Mouse (Mus musculus) large intestine, adult 2 months (tissue): ENCODE measurements around the gene Slc36a4. TPM values are rescaled to one million over a fixed set of nuclear protein-coding genes. Genes with fewer than 3 reads are reported as not detected.

Experiments
- DNase-seq: peaks from one replicate; pipeline ENCODE4 v3.0.0-alpha.2; 2012; ENCODE audit warnings: low read depth, low spot score
- WGBS: fragments of 180-500 bp; shearing (Covaris S2); methylation state at CpG from one replicate; pipeline ENCODE4 v1.1.7; 2018; 5-methylcytosine and 5-hydroxymethylcytosine counted together
- polyA plus RNA-seq: library from polyadenylated mRNA; depleted of rRNA; stranded (reverse); fragments of >200 nt; gene quantifications from 2 replicates; pipeline ENCODE4 v1.2.3, GENCODE M21; 2012

The Slc36a4 gene
- polyA plus RNA-seq, 1 experiment, result 2.1 TPM

- no peak for DNase-seq
- 89% methylated on average over 8 of the region's 8 CpGs for WGBS
These were observed 11.0 kb downstream of the Slc36a4 start for GRCm38 (mm10) chr9:15720556-15720955.

DNA sequence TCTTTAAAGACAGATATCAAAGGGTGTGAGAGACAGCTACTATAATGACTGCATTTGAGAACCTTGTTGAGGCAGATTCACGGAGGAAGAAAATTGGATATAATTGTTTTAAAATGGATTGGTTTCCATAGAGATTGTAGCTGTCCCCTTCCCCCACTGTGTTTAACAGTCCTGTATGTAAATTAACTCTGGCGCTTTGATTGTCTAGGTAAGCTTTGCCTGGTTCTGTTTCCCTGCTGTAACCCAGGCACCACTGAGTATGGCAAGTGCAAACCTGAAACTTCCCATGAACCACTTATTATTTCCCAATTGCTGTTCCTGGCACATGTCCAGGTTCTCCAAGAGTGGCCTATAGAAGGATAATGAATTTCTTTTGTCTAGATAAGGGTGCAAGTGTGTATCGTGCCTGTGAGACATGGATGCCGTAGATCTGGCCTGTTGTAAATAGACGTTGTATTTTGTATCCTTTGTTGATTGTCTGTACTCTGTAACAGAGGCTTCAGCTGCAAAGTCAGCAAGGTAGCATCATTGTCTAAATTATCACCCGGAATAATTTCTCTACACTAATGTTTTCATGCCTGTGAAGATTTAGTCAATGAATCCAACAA lies 11.8 kb downstream of the Slc36a4 start:
- 79% methylated on average over 6 of the region's 6 CpGs for WGBS
- DNase-seq, result no peak

GRCm38 (mm10) chr9:15722506-15722905 lies 13.0 kb downstream of the Slc36a4 start:
- 78% methylated on average over 8 of the region's 8 CpGs for WGBS
- no peak for DNase-seq

DNA sequence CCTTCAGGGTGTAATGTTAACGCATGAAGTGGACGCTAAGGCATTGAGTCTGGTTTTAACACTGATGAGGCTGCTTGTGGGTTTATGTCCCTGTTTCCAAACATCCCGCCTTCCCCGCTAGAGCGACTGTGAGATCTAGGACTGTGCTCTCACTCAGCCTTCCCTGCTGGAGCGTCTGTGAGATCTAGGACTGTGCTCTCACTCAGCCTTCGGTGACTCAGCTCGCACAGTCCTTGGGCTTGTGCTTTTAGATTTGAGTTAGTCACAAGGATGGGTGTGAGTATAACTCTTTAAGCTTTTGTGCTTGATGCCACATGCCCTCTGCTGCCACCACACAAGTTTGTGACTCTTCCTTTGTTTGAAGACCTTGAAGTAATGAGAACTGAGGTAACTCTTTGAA lies 17.6 kb downstream of the Slc36a4 start:
- no peak for DNase-seq
- 95% methylated on average over 8 of the region's 8 CpGs for WGBS

DNA sequence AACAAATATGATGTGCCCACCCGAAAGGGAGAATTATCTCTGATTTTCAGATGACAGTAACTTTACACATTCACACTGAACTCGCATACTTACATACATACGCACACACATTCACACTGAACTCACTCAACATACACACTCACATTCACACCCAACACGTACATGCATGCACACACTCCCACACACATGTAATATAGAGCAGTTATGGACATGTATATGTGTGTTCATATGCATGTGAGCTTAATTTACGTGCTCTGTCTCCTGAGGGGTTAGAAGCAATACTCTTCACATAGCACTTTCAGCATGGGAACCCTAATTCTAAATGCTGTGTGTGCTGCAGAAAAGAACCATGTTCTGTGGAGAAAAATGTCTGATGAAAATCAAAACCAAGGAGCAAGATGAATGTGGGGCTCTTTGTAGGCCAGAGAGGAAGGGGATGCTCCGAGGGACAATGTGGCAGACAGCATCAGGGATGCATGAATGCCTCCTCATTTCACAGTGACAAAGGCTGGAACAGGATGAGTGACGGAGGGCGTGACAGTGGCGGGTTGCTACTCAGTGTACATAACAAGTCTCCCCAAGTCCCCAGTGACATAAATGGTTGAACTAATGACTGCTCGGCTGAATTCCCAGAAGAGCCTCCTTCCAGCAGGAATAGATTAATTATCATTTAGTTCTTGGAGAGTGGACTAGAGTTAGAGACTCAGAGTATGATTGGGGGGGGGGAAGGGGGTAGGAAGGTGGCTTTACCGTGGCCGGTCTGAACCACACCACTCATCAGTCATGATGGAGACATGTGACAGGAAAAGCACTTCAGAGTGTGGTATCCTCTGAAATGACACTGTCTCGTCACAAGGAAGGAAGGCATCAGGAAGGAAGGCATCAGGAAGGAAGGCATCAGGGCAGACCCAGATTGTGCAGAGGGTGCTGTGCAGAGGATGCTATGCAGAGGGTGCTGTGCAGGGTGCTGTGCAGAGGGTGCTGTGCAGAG lies 22.5 kb downstream of the Slc36a4 start:
- DNase-seq, result no peak
- WGBS, result 81% methylated on average over 13 of the region's 13 CpGs

DNA sequence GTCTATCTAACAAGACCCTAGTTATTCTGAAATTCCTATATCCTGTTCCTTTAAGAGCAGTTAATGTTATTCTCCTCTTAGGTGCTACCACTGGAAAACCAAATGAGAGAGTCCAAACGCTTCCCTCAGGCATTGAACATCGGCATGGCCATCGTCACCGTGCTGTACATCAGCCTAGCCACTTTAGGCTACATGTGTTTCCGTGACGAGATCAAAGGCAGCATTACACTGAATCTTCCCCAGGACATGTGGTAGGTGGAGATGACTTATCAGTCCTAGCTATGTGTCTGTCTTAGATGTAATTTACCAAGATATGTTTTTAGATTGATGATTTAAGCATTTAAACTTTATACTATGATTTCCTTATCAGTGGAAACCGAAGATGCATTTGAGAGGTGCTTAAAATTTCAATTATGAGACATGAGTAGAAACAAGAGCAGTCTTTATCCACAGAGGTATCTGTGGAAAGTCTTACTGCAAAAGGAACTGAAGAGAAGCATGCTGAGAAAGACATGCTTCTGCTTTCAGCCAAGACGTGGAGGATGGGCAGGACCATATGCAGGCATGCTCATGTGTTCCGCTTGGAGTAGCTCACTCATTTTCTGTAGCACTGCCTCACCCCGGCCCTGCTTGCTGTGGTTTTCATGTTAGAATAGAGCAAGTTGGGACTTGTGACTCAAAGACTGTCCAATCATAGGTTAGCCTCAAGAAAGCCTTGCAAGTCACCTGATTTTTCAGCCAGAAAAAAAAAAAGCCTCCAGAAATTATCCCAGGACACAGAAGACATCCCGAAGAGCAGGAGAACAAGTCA lies 24.7 kb downstream of the Slc36a4 start:
- DNase-seq, result no peak
- WGBS, result 91% methylated on average over 11 of the region's 11 CpGs

DNA sequence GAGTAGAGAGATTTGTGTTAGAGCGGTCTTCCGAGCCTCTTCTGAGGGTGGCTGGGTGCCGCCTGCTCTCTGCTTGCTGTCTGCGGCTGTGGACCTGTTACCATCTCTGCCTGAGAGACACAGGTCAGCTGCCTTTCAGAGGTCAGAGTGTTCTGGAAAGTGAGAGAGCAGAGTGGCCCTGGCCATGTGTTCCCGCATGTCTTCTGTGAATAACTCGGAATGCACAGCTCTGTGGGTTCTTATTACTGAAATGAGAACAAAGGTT lies 25.3 kb downstream of the Slc36a4 start:
- DNase-seq, result no peak
- WGBS, result 97% methylated on average over 6 of the region's 6 CpGs

GRCm38 (mm10) chr9:15737522-15737921 lies 28.0 kb downstream of the Slc36a4 start:
- WGBS, result 90% methylated on average over 2 of the region's 2 CpGs
- DNase-seq, result no peak

DNA sequence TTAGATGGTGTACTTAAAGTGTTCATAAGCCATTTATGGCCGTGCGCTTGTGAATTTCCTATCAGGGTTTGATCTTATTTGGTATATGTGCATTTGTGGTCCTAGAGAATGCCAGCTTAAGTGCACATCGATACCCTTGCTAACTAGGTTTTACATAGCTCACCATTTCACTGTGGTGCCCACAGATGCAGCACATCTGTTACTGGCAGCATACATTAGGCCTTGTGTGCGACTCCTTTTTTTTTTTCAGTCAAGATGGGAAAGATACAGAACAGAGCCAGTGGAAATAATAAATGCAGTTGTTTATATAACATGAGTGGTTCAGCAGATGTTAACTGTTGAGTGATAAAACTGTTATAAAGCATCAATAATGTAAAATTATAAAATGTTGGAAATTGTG lies 31.9 kb downstream of the Slc36a4 start:
- DNase-seq, result no peak
- 80% methylated on average over 4 of the region's 4 CpGs for WGBS

DNA sequence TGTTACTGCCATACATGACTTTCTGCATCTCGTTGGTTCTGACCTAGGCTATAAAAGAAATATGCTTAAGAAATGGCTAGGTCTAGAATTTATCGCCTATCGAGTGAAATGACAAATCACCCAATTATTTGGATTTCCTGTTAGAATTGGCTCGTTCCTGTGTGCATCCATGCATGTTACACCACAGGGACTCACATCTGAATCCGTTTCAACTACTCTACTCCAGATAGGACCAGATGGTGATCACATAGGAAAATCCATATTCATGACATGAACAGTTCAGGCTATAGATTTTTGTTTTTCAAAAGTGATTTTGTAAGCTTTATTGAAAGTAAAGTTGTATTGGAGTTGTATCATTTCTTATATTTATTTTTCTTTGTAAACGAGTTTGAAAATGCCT lies 32.4 kb downstream of the Slc36a4 start:
- DNase-seq, result no peak
- WGBS, result 75% methylated on average over 6 of the region's 6 CpGs

GRCm38 (mm10) chr9:15745985-15746607 lies 36.6 kb downstream of the Slc36a4 start:
- 77% methylated on average over 2 of the region's 2 CpGs for WGBS
- no peak for DNase-seq

DNA sequence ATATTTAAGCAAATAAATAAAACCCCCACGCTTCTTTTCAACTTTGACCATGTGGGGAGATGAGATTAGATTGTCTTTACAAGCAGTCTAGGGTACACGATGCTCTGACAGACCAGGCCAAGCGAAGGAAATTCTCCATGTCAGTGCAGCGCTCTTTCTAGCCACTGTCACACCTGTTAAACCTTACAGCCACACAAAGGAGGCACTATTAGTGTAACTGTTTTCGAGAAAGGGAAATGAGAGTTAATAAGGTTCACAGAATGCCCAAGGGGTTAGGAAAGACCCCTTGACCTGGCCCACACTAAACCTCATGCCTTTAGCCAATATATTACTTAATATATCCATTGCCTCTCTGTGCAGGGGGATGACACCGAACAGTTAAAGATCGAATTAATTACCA lies 37.1 kb downstream of the Slc36a4 start:
- WGBS, result 70% methylated on average over 7 of the region's 7 CpGs
- DNase-seq, result no peak

DNA sequence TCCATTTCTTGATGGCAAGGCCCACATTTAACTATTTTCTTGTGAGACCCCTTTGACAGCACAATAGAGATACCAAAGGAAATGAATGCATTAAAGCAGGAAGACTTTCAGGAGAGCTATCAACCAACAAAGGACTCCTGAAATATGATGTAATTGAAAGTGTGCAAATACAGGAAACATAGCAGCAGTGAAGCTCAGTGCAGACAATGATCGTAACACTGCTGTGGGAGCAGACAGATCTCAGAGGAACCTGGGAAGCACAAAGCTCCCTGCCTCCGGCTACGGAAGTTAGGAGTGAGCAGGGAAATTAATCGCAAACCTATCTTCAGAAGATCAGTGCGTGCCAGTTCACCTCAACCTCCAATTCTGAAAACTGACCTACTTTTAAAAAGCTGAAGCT lies 38.8 kb downstream of the Slc36a4 start:
- 74% methylated on average over 5 of the region's 5 CpGs for WGBS
- DNase-seq, result no peak

GRCm38 (mm10) chr9:15759318-15759717 lies 49.8 kb downstream of the Slc36a4 start:
- no peak for DNase-seq

- DNase-seq, result no peak
- 63% methylated on average over 5 of the region's 5 CpGs for WGBS
These were observed 56.8 kb downstream of the Slc36a4 start for GRCm38 (mm10) chr9:15766379-15766778.

GRCm38 (mm10) chr9:15766821-15767220 lies 57.3 kb downstream of the Slc36a4 start:
- WGBS, result 77% methylated on average over 5 of the region's 5 CpGs
- no peak for DNase-seq

DNA sequence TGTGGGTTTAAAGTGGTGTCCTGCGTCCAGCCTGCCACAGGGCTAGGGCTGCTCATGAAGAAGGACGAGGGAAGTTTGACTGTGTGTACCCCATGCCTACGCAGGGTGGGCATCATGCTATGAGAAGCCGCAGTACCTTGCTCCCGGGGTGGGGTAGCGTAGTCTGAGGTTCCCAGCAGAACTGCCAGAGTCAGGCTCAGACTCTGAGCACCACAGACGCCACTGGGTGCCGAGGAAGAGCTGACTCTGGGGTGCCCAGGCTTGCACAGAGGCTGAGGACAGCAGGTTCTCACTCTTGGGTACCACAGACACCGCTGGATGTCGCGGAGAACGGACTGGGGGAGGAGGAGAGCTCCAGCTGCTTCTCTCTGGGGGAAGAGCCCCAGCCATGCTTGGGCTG lies 63.2 kb downstream of the Slc36a4 start:
- no peak for DNase-seq
- WGBS, result 86% methylated on average over 12 of the region's 12 CpGs

DNA sequence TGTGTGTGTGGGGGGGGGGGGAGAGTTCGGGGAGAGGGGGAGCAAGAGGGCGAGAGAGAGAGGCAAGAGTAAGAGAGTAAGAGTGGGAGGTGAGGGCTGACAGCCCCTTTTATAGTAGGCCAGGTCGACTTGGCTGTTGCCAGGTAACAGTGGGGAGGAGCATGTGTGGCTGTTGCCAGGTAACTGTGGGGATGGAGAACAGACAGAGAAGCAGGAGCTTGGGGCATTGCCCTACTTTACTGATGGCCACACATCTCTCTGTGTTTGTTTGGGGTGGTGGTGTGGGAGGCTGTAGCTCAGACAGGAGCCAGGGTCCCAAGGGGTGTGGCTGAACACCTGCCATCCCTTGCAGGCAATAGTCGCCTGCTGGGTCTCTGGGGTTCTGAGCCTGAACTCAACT lies 63.9 kb downstream of the Slc36a4 start:
- whole genome bisulfite sequencing, result 54% methylated on average over 4 of the region's 4 CpGs
- DNase-seq, result no peak

DNA sequence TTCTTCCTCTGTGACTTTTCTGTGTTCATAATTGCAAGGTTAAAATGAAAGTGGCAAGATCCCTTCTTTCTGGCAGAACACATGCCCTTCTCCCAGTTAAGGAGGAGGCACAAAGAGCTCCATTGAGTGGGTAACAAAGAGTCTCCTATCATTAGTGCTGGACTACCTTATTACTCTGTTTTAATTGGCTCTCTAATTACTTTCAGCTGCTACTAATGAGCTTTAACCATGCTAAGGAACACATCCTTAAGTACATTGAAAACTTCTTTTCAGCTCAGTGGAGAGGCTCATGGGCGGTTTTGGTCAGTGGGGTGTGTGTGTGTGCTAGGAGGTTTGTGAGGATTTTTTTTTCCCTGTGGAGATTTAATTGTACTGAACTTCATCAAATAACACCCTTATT lies 65.4 kb downstream of the Slc36a4 start:
- DNase-seq, result no peak
- WGBS, result 73% methylated on average over 1 of the region's 1 CpGs

DNA sequence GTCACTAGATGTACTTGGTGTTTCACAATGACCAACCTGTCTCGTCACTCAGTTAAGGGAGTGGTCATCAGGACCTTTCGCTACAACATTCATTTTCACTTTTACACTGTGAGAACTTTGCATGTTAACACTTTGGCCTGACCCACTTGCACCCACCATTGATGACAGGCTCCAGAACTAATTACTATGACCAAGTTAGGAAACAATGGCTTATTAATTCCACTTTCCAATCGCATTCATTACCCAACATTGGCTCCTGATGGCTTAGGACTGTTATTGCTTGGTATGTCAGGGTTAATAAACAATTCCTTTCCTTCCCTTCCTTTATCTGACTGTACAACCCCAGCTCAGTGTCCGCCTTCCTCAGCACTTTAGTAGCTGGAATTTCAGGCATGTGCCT lies 72.4 kb downstream of the Slc36a4 start:
- DNase-seq, result no peak
- WGBS, result 61% methylated on average over 4 of the region's 4 CpGs
